Mouse (Mus musculus) kidney, adult 8-10 months (tissue): Measurements from ENCODE around the gene Irx3.

Experiments used
- DNase-seq, 2 experiments: peaks; one replicate each; pipeline ENCODE4 v3.0.0; 2022

The Irx3 gene

DNA sequence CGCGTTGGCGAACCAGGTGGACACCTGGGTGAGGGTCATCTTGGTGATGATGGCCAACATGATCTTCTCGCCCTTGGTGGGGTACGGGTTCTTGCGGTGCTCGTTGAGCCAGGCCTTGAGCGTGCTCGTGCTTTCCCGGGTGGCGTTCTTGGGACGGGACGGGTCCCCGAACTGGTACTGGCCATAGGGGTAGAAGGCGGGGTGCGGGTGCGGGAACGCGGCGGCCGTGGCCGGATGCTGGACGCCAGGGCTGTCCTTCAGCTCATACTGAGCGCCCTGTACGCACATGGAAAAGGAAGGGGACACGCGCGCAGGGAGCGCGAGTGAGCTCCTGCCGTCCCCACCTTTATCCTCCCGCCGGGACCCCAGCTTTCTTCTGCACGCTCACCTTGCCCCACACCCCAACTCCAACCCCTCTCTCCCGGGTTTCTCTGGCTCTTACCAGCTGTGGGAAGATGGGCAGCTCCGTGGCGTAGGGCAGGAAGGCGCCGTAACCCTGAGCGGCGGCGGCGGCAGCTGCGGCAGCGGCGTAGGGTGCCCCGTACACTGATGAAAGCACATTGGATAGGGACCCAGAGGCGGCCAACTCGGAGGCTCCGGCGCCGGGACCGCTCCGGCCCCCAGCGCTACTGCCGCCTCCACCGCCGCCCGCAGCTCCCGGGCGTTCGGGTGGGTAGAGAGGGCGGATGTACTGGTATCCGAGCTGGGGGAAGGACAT, 1.2 kb downstream of the Irx3 start:
- DNase-seq = no peak

DNA sequence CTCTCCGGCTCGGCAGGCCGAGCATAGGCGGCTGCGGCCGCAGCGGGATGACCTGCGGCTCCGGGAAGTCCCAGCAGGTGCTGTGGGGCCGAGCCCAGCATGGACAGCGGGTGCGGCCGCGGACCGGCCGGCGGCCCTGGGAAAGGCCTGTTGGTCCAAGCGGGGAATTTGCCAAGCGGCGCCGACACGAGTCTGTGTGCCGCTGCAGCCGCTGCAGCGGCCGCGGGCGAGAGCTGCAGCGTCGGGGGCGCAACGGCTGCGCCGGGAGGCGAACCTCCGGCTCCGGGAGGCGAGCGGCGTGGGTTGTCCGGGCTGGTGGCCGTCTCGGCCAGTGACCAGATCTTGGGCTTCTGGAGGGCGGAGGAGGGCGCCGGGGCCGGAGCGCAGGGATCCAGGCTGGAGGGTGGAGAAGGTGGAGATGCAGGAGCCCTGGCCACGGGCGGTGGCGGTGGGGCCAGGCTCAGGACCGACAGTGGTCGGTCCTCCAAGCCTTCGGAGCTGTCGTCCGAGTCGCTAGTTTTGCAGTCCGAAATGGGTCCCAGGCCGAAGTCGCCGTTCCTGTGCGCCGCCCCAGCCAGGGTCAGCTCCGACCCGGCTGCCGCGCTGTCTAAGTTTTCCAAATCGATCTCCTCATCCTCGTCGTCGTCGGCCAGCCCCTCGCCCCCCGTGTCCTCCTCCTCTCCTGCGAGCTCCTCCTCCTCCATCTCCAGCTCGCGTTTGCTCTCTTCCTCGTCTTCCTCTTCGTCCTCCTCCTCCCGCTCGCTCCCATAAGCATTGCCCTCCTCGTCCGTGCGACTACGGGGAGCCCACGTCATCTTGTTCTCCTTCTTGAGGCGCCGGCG, 2.0 kb downstream of the Irx3 start:
- peak in 1 of 2 experiments; percentile 28 for DNase-seq

DNA sequence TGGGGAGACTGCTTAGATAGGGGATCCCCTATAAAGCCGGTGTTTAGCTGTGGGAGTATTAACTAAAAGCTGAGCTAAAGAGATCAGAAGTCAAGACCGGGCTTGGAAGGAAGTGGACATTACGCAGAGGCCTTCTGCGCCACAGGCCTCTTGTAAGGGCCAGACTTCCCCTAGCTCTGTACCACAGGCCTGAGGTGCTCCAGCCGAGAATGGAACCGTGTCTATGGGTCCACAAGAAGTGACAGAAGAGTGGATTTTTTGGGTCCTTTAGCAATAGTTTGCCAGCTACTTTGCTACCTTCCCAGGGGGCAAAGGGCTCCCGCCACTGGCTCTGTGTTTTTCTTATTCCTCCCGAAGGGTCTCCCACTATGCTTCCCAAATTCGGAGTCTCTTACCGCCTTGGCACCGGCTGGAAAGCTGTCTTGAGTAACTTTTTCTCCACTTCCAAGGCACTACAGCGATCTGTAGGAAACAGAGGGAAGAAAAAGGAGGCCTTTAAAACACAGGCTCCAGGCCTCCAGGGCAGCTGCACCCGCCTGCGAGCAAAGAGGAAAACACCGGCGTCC, 2.8 kb downstream of the Irx3 start:
- no peak for DNase-seq

DNA sequence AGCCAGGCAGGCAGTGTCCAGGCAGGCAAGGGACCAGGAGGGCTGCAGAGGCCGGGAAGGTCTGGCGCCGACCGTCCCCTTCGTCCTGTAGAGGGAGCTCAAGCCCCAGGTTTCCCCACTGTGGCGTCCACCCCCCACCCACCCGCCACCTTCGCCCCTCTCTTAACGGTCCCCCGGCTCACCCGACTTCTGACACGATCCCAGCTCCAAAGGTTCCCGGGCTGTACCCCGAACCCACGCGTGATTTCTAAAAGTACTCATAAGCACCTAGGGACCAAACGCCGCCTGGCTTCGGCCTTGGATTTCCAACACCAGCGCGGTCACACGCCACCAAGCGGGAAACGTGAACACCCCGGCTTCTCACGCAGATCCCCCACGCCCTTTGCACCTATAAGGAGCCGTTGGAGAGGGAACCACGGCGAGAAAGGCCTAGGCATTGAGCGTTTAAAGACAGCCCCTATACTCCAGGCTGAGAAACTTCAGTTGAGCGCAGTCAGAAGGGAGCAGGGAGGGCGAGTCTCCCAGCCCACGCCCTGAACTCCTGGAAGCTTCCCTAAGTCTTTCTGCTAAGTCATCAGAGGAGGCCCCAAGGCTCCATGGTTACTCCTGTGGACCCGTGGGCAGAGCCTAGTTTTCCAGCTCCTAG, 4.1 kb downstream of the Irx3 start:
- DNase-seq = peak in 1 of 2 experiments; percentile 70

DNA sequence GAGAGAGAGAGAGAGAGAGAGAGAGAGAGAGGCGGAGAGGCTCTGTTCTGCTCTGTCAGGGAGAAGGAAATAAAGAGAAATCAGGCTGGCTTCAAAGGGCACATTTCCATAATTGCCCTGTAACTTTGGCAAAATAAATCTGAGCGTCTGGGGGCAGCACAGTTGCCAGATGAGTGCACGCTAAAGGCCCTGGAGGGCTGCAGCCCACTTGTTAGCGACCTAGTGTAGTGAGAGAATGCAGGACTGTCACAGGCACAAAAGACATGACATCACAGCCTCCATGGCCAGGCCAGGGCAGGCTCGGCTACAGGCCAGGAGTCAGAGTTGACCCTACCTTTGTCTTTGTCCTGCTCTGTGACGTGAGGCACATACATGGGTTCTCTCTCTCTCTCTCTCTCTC, 8.0 kb downstream of the Irx3 start:
- no peak for DNase-seq

DNA sequence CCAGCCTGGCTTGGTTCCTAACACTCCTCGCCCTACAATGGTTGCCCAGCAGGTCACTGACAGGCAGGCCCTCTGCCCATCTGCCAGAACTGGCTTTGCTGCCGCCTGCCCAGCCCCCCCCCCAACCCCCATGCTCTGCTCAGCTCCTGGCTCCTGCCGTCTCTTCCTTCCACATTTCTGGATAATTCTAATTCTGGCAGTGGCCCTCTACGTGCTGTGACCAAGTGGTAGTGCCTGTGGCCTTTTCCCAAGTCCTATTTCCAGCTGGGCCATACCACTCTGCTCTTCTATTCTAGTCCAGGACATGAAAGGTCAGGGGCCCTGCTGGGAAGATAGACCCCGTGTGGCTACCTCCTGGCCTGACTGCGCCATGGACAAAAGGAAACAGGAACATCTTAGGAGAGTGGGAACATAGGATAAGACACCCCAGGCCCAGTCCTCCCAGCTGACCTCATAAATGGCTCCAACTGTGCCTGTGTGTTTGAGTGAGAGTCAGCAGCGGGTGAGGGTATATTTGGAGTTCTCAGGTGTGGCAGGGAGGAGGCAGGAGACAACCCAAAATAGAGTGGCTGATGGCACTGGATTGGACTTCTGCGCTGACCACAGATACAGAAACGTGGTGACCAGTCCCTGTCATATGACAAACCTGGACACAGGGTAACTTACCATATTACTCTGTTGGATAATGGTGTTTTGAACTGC, 14.5 kb downstream of the Irx3 start:
- no peak for DNase-seq

DNA sequence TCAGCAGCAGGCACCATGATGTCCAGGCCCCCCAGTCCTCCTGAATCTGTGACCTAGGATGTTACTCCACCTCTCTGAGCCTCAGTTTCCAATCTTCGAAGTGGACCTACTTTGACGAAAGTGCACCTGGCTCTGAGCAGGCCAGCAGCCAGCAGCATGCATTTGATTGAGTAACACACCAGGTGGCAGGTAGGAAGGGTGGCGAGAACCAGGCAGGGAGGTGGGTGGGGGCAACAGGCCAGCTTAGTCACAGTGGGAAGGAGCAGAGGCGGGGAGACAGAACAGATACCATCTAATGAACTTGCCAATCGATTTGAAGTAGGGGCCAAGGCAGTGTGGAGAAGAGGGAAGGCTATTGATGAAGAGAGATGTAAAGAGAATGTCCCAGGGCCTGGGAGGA, 18.9 kb downstream of the Irx3 start:
- DNase-seq = no peak

DNA sequence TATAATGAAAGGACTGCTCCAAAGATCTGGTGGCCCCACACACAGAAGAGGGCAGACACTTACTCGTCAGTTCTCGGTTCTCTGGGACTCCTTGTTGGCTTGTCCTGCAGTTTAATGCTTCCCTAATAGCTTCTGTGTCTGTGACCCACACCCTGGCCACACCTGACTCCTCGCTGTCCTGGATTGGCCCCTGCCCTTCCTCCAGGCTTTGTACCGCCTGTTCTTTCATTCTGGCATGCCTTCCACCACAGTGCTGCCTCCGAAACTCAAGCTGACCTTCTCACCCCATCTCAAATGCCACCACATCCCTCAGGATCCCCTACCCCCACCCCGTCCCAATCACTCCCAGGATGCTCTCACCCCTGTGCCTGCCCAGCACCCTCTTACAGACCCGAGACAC, 19.7 kb downstream of the Irx3 start:
- peak in 1 of 2 experiments; percentile 15 for DNase-seq

DNA sequence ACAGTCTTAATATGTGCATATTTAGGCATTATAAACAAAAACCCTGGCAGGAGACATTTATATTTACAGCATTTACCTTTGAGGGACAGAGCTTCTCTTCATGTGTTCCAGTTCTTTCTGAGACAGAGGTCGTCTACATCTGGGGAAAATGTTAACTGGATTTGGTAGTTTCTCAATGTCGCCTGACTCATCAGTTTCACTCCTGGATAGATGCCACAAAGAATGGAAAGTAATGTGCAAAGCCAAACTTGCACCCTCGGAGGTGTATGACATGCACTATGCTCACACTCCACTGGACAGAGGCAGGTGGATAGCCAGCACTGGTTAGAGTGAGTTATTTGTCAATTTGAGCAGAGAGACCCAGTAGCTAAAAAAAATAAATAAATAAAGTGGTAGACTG, 21.2 kb downstream of the Irx3 start:
- DNase-seq = peak in 1 of 2 experiments; percentile 19

DNA sequence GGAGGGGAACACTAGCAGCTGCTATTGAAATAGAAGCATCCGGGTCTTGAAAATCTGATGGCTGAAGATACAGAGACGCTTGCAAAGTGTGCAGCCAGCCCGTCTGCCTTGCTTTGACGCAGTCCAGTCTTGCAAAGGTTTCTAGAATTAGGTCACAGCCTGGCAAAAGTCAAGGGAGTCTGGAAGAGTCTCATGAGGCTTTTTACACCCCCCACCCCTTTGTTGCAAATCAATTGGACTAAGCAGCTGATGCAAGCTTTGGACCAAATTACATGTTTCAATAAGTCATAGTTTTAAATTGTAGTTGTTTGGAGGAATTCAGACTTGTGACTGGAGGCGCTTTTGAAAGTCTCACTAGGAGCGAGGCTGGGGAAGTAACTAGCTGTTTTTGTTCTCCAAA, 33.0 kb downstream of the Irx3 start:
- no peak for DNase-seq

DNA sequence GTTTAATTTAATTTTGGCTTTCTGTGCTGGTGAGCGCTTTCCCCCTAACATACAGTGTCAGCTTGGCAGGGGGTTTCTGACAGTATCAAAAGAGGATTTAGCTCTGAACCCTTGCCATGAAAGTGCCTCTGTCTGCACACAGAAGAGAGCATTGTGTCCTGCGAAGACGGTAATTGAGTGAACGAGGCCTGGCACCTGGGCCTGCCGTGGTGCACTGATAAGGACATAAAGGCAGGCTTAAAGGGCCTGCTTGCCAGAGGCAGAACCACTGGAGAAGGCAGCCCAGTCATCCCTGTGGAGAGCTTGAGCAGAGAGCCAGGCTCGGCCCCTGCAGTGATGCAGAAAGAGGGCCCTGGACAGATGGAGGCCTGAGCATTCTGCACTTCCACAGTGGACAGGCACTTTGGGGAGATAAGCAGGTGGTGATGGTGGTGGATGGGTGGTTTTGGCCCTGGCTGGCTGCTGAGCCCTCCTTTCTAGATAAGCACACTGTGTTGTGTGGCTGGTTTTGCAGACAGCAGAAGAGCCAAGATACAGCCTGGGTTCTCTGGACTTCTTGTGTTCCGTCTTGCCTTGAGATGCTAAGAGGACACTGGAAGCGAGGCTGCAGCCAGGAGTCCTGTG, 36.3 kb downstream of the Irx3 start:
- DNase-seq = no peak

DNA sequence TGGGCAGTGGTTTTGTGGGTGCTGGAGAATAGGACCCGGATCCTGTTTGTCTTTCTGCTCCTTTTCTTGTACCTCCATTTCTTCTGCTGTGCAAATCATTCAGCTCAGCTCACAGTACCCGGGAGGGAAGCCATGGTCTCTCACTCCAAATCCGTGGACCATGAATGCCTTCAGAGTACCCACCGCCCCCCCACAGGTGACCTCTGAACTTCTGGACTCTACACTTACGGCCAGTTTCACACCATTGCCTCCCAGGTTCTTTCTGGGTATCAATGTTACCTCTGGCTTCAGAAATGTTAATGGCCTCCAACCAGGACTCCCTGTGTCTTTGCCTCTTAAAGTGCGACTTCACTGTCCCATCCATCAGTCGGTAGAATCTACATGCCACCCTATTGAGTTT, 46.3 kb downstream of the Irx3 start:
- peak; percentile 68 to 79 for DNase-seq

DNA sequence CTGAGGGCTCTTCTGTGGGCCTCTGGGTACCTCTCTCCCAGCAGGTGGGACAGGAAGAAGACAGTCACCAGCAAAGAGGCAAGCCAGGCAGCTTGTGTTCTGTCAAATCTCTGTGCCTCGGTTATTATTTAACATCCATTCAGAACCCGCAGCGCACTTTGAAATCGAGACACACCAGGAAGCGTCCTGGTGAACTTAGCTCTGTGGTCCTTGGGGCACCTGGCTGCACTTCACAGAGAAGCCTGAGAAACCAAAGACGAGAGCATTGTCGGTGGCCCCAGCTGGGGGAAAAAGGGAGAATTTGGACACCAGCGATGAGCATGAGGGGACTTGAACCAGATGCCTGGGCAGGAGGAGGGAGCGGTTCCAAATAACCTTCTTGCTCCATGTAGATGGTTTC, 46.8 kb downstream of the Irx3 start:
- peak; percentile 82 to 83 for DNase-seq

DNA sequence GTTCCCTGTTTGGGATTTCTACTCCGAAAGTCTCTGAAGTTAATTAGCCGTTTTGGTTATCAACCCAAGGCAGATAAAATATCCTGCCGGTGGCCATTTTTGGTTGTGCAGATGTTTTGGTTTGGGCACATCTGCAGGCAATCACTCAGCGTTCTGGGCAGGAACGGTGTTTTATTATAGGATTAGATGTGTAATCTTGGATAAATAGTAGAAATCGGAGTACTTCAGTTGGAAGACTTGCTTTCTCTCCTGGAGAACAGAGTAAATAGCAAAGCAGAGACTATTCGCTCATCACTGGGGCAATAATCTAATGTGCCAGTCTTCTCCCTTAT, 51.1 kb downstream of the Irx3 start:
- no peak for DNase-seq

DNA sequence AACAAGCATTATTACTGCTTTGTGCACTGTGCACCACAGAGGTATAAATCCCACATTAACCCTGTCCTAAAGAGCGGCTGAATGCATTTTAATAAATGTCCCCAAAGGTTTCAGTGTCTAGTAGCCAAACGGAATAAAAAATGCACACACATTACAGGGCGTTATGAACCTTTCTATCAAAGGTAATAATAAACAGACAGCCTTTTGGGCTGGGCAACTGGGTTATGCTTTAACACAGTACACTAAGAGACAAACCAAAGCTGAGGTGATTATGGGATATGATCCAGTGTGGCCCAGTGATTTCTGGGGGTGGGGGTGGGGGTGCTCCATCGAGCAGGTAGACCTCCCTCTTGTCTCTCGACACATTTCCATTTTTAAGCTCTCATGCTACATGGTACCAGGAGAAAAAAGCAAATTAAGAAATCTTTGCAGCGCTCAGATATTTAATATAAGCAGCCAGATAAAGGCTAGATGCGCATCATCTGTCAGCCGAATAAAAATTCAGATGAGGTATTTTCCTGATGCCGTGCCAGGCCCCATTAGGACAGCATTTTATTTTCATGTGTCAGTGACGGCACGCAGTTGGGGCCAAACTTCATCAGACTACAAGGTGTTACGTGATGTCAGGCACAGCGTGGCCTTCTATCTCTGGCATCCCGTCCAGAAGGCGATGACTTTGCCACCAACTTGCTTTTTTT, 51.6 kb downstream of the Irx3 start:
- peak; percentile 18 to 32 for DNase-seq

DNA sequence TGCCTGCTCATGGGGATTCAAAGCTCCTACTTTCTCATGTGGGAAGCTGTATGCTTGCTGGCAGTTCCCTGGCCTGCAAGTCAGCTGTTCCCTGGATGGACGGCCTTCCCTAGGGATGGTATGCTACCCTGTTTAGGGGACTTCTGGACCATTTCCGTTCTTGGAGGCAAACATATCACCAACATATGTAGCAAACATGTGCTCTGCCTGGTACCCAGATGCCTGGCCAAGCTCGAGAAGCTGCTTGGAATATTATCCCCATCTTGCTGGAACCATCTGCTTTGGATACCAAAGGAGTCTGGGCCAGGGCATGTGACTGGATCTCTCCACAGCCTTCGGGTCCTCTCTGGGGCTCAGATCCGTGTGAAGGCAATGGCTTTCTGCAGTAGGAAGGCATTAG, 52.5 kb downstream of the Irx3 start:
- no peak for DNase-seq
